In the genomic region with DNA sequence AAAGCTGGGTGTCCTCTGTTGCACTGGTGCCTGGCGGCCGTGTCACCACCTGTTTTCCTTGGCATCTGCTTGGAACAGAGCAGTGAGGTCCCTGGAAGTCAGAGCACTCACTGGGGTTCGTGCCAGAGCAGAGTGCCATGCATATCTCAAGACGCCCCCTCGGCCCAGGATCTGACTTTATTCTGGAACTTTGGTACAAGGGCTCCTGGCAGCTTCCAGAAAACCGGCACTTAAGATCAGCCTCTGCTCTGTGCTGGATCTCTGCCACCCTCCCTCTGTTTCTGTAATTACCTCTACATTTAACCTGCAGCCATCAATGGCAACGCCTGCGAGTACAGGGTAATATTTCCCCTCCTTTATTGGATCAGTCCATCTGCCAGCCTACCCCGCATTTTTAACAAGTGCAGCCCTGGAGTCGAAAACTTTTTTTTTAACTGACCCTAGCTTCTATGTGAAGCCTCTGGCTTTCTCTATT, we compare ENCODE assay signal across 9 mouse cellular contexts.
DNase-seq lines count a peak whose midpoint lies in the region; ATAC-seq and TF ChIP-seq lines count a peak whose summit lies in the region.
"Had no signal": no experiment of that assay in that cellular context is flagged by ENCODE, and none has a peak within 500 bp of the region (broad histone marks: within the 10 kb centered on the region; RNA-seq: fewer than 3 reads in every experiment).

No protein-coding gene starts in this region.

- no peaks in the 10 kb centered on the region for H3K27me3 ChIP-seq in kidney, embryonic 14.5 days (ENCODE audit: control insufficient read depth, insufficient read depth, low read length)
- H3K27me3 ChIP-seq in neural tube, embryonic 15.5 days (replicated peaks), result peaks cover 64% of the 10 kb centered on the region

- no peak overlapping the region for H3K27ac ChIP-seq in kidney, embryonic 14.5 days (ENCODE audit: low read depth, low read length)
- no peak overlapping the region for H3K27ac ChIP-seq in neural tube, embryonic 15.5 days (replicated peaks)
- no peak overlapping the region for H3K27ac ChIP-seq in layer of hippocampus, adult 2 months
- H3K27ac ChIP-seq: liver, embryonic 14.5 days had no signal

- TF ChIP-seq CTCF in layer of hippocampus, adult 2 months (conservative IDR thresholded peaks at IDR 0.05), result no peak

- H3K4me3 ChIP-seq in kidney, embryonic 14.5 days (ENCODE audit: low read length), result no peak overlapping the region
- no peak overlapping the region for H3K4me3 ChIP-seq in neural tube, embryonic 15.5 days (replicated peaks)
- no peak overlapping the region for H3K4me3 ChIP-seq in layer of hippocampus, adult 2 months

- H3K36me3 ChIP-seq in kidney, embryonic 14.5 days (ENCODE audit: control insufficient read depth, insufficient read depth, low read length), result no peaks in the 10 kb centered on the region
- no peaks in the 10 kb centered on the region for H3K36me3 ChIP-seq in neural tube, embryonic 15.5 days

- ATAC-seq in kidney, embryonic 14.5 days (ENCODE audit: low FRiP score, low TSS enrichment), result no peak
- ATAC-seq in neural tube, embryonic 15.5 days (ENCODE audit: low FRiP score), result no peak

- DNase-seq in kidney, adult 18-20 months, result peak; percentile 11
- DNase-seq in fibroblast of lung, adult 2 months (ENCODE audit: low read depth), result peak; percentile 17
- DNase-seq in kidney, postnatal 10 days, result peak; percentile 15
- DNase-seq in right cerebral cortex, postnatal 4 days, result no peak
- DNase-seq in urinary bladder, adult 18-20 months (ENCODE audit: low spot score in 2 of 2), result no peak
- no peak for DNase-seq in layer of hippocampus, adult 2 months (ENCODE audit: low spot score in 2 of 2)

- H3K4me2 ChIP-seq in kidney, embryonic 14.5 days (replicated peaks; ENCODE audit: low read depth, low read length), result no peak overlapping the region
- H3K4me2 ChIP-seq in neural tube, embryonic 15.5 days, result peak overlapping the region; percentile 1; the same call in 1 of the 2 replicates

- H3K4me1 ChIP-seq in kidney, embryonic 14.5 days (ENCODE audit: control insufficient read depth, insufficient read depth, low read length), result no peaks in the 10 kb centered on the region
- H3K4me1 ChIP-seq in neural tube, embryonic 15.5 days, result peaks cover 10% of the 10 kb centered on the region

- no peak overlapping the region for H3K9ac ChIP-seq in kidney, embryonic 14.5 days (ENCODE audit: low read depth, low read length)
- H3K9ac ChIP-seq in neural tube, embryonic 15.5 days (replicated peaks), result no peak overlapping the region
- H3K9ac ChIP-seq: liver, embryonic 14.5 days had no signal

- 40% methylated on average over 10 of the region's 10 CpGs for WGBS in kidney, embryonic 14.5 days
- WGBS in neural tube, embryonic 15.5 days, result 12% methylated on average over 10 of the region's 10 CpGs

- H3K9me3 ChIP-seq in kidney, embryonic 14.5 days (ENCODE audit: control insufficient read depth, low read length), result no peaks in the 10 kb centered on the region
- H3K9me3 ChIP-seq in neural tube, embryonic 15.5 days (replicated peaks), result no peaks in the 10 kb centered on the region

Comparison
In these comparisons a context has a peak if more than half of its experiments do, and no peak if none do; other contexts are left out.
1. DNase-seq: peak in kidney, adult 18-20 months (single experiment), fibroblast of lung, adult 2 months (single experiment) and kidney, postnatal 10 days (single experiment); none in right cerebral cortex, postnatal 4 days (single experiment), urinary bladder, adult 18-20 months (0 of 2) and layer of hippocampus, adult 2 months (0 of 2).